Mouse (Mus musculus) naive thymus-derived CD4-positive, alpha-beta T cell, adult 2 months (primary cell): Measurements from ENCODE around the gene Prss38.
"Not testable (repeated sequence)": the region's sequence is repeated elsewhere in the genome, so short reads cannot be mapped to it uniquely, and the experiment has no call there.

Experiments used
- DNase-seq: peaks from one replicate; pipeline ENCODE4 v3.0.0-alpha.2; 2011; ENCODE audit warnings: low read depth

Gene Prss38

GRCm38 (mm10) chr11:59369848-59370247 is 5.6 kb downstream of the Prss38 start:
- DNase-seq = no peak

DNA sequence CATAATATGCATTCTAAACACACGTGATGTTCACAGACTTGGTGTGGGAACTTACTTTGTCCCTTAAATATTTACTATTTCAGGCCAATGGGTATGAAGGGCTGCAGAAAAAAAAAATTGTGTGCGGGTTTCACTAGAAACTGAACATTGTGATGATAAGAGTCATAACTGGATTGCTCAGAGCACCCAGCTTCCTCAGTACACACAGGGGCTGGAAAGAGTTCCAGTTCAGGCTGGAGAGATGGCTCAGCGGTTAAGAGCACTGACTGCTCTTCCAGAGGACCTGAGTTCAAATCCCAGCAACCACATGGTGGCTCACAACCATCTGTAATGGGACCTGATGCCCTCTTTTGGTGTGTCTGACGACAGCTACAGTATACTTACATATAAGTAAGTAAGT is 7.5 kb downstream of the Prss38 start:
- not testable (repeated sequence) for DNase-seq

GRCm38 (mm10) chr11:59366633-59367032 is 8.8 kb downstream of the Prss38 start:
- no peak for DNase-seq

- no peak for DNase-seq
These were observed 9.4 kb downstream of the Prss38 start for GRCm38 (mm10) chr11:59366031-59366430.

DNA sequence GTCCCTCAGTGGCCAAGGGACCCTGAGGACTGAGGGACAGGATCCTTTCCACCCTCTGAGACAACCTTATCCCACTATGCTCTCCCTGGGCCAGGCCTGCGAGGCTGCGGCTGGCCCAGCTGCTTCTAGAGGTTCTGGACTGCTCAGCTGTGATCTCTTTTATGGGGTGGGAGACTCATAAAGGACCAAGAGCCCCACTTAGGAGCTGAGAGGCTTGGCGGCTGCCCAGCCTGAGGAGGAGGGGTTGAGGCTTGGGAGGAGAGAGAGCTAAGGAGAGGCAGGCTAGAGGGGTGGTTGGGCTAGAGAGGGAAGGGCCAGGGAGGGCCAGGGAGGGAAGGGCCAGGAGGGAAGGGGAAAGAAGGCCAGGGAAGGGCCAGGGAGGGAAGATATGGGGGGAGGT is 11.0 kb downstream of the Prss38 start:
- no peak for DNase-seq

GRCm38 (mm10) chr11:59364007-59364406 is 11.4 kb downstream of the Prss38 start:
- DNase-seq = no peak

GRCm38 (mm10) chr11:59361291-59361690 is 14.2 kb downstream of the Prss38 start:
- no peak for DNase-seq

DNA sequence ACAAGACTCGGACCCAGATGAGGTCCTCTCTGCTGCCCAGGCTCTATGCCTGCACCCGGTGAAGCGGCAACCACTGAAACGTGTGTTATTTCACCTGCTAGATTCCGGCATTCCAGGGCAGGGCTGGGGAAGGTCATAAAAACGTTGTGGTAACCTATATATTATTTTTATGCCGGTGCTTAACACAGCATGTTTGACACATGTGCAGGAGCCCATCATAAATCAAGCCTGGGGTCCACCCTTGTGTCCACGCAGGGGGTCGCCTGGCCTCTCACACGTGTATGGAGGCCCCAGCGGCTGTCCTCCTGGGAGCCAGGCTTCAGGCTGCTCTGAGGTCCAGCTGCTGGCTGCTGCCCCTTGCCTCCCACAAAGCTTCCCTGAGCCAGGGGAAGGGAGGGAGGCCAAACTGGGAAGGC is 18.6 kb downstream of the Prss38 start:
- DNase-seq = no peak

- no peak for DNase-seq
These were observed 20.7 kb downstream of the Prss38 start for GRCm38 (mm10) chr11:59354793-59355192.

DNA sequence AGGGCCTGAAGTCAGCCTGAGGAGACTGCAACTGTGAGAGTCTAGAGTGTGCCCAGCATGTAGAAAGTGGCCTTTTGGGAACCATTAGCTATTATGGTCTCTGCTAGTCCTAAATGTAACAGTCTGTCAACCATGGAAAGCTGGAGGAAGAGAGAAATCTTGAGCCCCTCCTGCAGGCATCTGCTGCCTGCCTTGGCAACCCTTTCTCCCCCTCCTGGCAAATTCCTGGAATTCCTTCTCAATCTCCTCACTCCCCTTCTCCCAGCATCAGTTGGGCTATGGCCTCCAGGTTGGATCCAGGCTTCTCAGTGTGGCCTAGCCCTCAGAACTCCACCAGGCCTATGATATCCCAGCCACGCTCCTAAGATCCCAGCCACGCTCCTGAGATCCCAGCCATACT is 25.1 kb downstream of the Prss38 start:
- DNase-seq = no peak

- no peak for DNase-seq
These were observed 29.1 kb downstream of the Prss38 start for GRCm38 (mm10) chr11:59346166-59346910.

DNA sequence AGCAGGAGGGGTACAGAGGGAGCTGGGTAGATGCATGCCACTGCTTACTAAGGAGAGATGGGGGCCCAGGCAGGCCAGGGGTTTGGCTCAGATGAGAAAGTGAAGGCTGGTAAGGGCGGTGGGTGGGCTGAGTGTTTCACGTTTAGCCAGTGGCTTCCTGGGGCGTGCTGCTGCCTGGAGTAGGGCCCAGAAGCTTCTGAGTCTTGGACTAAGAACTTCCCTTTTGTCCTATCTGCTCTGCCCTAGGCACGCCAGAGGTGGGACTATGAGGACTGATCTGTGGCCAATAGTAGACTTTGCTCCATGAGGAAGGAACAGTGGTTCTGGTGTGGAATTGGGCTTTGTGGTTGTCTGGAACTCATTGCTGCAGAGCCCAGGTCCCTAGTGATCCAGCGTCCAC is 32.5 kb downstream of the Prss38 start:
- DNase-seq = no peak

DNA sequence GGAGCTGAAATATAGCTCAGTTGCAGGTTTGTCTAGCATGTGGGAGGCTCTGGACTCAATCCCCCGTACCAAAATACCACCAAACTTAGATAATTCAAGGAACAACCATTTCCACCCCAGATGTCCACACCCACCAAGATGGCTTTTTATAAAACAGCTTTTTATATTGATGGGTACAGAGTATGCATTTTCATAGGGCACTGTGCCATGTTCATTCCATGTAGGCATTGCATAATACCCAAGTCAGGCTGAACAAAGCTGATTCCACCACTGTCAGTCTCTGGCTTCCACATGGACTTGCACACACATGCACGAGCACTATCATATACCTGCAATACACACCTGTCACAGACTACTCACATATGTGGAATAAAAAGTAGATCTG is 36.7 kb downstream of the Prss38 start:
- no peak for DNase-seq

- DNase-seq = no peak
These were observed 37.3 kb downstream of the Prss38 start for GRCm38 (mm10) chr11:59337955-59338735.

GRCm38 (mm10) chr11:59336381-59336780 is 39.1 kb downstream of the Prss38 start:
- no peak for DNase-seq

GRCm38 (mm10) chr11:59335942-59336341 is 39.5 kb downstream of the Prss38 start:
- DNase-seq = no peak

DNA sequence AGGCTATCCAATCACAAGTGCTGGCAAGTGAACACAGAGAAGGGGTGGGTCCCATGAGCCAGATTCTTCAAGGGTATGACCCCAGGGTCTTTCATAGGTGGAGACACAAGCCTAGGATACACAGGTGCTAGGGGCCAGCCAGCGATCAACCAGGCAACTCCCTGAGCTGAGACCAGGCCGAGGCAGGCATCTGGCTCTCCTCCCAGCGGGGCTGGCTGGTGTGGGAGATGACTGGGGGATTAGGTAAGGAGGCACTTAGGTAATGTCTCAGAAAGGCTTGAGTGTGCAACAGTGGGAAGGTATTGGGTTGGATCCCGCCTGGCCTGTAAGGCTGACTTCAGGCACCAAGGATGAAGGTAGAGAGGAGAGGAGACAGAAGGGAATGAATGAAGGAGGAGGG is 40.3 kb downstream of the Prss38 start:
- DNase-seq = no peak

GRCm38 (mm10) chr11:59332938-59333337 is 42.5 kb downstream of the Prss38 start:
- DNase-seq = no peak

DNA sequence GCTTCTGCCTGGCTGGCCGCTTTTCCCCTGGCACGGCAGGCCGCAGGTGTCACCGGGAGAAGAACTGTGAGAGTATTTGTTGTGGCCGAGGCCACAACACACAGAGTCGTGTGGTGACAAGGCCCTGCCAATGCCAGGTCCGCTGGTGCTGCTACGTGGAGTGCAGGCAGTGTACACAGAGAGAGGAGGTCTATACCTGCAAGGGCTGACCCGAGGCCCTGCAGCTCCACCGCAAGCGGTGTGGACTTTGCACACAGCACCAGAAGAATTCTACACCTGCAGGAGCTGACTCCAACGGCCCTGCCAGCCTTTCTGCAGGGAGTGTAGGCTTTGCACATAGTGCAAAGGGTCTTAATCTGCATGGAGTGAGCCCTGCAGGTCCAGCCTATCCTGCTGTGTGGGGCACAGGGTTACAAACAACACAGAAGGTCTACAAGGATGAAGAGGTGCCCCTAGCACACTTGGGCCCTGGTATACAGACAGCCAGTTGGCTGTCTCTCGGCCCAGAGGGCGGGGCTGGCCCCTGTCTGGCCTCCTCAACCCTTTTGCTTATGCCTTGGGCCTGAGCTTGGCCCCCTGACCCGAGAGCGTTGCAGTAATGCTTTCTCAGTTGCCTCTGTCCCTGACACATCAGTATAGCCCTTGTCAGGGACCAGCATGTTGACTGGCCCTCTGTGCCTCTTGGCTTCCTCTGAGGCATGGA is 44.1 kb downstream of the Prss38 start:
- DNase-seq = no peak

GRCm38 (mm10) chr11:59330560-59330959 is 44.9 kb downstream of the Prss38 start:
- DNase-seq = peak; percentile 59

DNA sequence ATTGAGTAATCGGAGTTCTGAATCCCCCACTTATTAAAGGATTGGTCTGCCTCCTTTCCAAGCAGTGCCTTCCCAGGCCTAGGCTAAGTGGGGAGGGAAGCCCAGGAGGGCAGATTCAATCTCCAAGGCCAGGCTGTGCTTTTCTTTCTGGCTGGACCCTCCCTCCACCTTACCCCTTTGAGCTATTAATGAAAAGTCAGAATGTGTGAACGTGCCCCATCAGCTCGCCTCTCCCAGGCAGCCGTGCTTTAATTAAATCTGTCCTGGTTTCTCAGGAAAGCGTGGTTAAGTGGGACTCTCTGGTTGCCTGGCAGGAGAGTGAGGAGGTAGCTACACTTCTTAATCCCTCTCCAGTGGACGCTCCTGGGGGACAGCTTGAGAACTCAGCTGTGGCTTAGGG is 45.8 kb downstream of the Prss38 start:
- DNase-seq = no peak

DNA sequence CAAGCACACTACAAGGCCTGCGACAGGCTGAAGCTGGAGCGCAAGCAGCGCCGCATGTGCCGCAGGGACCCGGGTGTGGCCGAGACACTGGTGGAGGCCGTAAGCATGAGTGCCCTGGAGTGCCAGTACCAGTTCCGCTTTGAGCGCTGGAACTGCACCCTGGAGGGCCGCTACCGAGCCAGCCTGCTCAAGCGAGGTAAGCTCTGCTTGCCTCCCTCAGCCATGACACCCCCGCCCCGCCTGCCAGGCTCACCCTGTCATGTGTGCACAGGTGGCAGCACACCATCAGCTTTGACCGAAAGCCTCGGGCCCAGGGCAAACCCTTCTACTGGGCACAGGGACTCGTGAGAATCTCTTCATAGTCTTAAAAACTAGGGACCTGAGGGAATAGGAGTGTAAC is 47.8 kb downstream of the Prss38 start:
- no peak for DNase-seq

DNA sequence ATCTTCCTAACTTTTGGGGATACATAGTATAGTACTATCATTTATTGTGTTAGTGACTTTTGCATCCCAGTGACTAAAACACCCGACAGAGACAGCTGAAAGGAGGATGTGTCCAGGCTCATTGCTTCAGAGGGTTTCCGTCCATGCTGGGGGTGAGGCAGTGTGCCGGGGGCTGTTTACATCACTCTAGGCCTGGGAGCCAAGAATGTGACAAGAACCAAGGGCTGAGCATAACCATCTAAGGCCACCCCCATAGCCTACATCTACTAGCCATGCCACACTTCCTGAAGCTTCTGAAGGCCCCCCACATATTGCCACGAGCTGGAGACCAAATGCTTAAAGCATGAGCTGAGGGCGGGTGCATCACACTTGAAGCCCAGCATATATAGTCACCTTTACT is 50.7 kb downstream of the Prss38 start:
- no peak for DNase-seq
